Mouse (Mus musculus) right cerebral cortex, postnatal 25 days (tissue): Measurements from ENCODE around the gene Tia1.
A peak's percentile ranks its signal among the peaks of the same experiment; 100 is the strongest.
"Not testable (repeated sequence)": the region's sequence is repeated elsewhere in the genome, so short reads cannot be mapped to it uniquely, and the experiment has no call there.

Source experiments
- DNase-seq: peaks from one replicate; pipeline ENCODE4 v3.0.0; 2022

Gene Tia1

DNA sequence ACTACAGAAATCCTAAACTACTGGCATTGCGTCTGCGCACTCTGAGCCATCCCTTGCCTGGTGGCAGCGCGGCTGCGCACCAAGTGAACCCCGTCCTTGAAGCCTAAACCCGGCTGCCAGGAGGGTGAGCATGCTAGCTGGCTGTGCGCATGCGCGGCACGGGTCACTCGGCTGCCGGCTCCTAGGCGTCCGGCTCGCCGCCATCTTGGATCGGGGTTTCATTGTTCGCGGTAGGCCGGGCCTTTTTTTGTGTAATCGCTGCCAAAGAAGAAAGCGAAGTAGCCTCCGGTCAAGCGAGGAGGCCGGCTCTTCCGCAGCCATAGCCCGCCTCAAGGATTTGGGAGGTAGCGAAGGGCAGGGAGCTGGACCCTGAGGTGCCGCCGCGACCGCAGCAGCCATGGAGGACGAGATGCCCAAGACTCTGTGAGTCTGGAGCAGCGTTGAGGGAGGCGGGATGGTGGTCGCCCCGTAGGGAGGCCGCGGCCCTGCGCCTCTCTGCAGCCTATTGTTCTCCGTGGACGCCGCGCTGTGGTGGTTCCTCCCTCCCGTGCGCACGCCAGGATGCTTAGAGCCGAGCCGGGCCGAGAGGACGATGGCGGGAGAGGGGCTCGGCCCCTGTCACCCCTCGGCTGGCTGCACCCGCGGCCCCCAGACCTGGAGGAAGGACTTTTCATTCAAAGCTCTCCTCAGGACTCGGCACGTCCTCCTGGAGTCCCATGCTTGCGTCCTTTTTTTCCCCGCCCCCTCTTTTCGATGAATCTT, at the start of gene Tia1:
Gene Tia1, plus strand, starts transcription at position 120 of the 762 bp plus-strand sequence.
- DNase-seq = peak; percentile 98

DNA sequence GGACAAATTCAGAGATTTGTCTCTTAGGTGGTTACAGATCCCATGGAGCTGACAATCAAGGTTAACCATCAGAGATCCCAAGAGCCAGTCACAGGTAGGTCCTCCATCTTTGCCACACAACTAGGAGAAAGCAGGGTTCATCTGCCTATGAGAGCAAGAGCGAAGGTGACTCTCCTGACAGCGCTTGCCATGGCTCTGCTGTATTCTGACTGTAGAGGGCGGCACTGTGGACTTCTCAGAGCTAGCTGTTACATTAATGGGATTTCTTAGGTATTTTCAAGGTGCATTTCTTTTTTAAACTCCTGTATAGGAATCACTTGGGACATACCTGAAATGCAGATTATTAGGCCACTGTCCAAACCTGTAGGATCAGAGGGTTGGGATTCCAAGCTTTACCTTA, 49.1 kb upstream of the Tia1 start:
- DNase-seq = no peak

DNA sequence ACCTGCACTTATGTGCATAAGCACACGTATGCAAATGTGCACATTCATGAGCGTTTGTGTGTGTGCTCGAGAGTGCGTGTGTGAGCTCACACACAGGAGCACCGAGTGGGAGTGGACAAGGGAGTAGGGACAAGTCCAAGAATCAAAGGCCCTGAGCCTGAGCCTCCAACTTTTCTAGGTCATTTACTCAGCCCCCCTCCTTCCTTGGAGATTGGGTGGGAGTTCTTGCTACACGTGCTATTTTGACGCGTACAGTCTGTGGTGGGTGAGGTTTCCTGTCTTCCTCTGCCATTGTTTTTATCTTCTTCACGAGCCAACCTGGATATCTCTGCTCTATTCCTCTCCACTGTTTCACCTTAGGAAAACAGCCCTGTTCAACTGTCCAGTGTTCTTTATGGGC, 47.1 kb upstream of the Tia1 start:
- DNase-seq = no peak

DNA sequence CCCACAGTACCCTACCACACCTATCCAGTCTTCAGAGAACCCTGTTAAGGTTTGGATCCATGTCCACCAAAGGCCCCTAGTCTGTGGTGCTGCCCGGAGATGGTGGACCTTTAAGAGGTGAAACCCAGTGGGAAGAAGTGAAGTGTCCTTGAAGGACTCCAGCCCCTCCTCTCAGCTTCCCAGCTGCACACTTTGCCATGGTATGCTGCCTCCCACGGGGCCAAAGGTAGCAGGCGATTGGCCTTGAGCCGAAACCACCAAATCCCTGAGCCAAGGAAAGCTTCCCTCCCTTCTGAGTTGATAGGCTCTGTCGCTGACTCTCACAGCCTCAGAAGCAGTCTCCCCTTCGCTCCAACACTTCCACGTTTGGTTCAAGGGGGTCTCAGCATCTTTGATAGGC, 43.3 kb upstream of the Tia1 start:
- DNase-seq = no peak

GRCm38 (mm10) chr6:86361373-86361772, 42.6 kb upstream of the Tia1 start:
- DNase-seq = no peak

DNA sequence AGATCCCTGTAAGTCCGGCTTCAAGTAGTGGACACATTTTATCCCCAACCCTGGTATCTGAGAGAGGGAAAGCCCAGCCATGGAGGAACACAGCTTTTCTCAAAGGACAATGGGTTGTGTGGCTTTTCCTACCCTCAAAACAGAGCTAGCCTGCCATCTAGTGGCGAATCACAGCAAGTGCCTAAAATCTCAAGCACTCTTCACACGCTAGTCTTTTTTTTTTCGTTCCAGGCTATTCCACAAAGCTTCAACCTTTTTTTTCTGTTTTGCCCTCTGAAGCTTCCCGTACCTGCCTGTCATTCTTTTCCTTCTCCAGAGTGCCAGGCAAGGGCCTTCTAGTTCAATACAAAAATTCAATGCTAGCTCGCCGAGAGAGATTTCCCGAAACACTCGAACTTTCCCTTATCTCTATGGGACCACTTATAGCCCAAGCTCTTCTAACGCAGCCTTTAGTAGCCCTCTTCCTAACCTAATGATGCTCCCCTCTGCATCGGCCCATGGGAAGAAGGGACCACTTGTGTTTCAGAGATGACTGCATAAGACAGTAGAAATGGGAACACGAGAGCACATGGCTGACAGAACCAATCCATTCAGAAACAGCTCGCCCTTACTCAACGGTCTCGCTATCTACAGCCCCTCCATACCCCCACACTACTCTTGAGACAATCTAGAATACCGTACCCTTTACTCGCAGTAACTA, 39.4 kb upstream of the Tia1 start:
- DNase-seq = peak; percentile 73

DNA sequence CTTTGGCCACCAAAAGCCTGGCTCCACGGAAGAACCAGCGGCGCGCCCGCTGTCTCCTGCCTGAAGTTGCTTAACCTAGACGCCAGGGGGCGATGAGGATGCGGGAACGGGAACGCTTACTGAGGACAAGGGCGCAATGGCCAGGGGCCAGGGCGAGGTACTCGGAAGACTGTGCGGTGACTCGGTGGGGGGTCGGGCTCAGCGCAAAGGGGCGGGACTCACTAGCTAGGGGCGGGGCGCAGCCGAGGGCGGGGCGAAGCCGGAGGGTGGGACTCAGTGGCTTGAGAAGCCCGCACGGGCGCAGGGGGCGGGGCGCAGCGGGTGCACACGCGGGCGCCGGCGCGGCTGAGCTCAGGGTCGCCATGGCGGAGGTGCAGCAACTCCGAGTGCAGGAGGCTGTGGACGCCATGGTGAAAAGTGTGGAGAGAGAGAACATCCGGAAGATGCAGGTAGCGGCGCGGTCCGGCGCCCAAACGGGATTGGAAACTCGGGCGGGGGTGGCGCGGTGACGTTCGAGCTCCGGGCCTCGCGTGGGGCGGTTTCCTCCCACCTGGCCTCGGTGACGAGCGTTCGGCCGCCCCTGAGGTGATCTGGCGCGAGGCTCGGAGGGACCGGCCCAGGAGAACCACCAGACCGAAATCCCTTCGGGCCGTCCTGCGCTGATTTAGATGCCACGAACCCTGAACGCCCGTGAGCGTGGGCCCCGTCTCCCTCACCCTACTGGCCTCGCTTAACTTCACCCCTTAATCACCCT, 38.5 kb upstream of the Tia1 start, which contains the start of gene Fam136a:
Gene Fam136a, plus strand, starts transcription at position 276 of the 754 bp plus-strand sequence.
- peak; percentile 88 for DNase-seq

GRCm38 (mm10) chr6:86366125-86366852, 37.7 kb upstream of the Tia1 start:
- DNase-seq = peak; percentile 43

- DNase-seq = no peak
These were observed 37.2 kb upstream of the Tia1 start for GRCm38 (mm10) chr6:86366853-86367249.

DNA sequence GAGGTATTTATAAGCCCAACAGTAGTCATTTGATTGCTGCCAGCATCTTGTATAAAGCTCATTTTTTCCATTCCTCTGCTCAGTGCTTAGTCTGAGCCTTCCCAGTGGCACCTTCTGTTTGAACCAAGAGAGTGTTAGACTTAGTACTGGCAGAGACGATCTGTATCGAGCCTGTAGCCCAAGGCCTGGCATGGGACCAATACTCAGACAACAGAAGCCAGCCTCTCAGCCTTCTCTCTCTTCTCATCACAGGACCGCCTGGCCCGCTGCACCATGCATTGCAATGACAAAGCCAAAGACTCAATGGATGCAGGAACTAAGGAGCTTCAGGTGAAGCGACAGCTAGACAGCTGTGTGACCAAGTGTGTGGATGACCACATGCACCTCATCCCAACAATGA, 35.5 kb upstream of the Tia1 start:
- no peak for DNase-seq

DNA sequence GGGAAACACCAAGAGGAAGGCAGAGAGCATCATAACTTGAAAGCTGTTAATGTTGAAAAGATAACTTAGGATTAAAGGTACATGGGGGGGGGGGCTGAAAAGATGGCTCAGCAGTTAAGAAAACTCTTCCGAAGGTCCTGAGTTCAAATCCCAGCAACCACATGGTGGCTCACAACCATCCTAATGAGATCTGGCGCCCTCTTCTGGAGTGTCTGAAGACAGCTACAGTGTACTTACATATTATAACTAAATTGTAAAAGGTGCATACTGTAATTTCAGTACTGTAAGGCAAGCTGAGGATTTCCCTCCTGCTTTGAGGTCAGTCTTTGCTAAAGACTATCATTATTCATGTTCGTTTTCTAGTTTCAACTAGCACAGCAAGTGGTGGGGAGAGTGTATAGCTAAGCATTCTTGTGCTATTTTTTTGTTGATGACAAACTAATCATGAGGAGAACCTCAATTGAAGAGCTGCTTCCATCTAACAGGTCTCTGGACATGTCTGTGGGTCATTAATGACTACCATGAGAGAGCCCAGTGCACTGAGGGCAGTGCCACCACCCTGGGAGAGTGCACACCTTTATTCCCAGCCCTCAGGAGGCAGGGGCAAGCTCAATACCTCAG, 33.8 kb upstream of the Tia1 start:
- no peak for DNase-seq

DNA sequence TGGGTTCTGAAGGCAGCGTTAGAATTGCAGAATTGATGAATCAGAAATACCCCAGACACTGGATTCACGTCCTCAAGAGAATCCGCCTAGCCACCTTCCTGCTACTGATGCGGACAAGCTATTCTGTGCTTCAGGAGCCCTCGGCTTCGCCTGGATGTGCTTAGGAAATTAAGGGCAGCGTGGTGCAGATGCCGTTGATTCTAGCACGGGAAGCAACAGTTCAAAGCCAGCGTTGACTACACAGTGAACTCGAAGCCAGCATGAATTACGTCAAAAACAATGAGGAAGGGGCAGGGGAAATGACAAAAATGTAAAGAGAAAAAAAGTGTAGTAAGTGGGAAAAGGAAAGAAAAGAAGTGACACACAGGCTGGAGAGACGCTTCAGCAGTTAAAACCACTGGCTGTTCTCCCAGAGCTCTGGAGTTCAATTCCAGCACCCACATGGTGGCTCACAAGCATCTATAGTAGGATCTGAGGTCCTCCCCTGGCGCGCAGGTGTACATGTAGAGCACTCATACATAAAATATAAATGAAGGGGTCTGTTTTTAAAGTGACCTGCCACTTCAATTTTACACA, 33.2 kb upstream of the Tia1 start, which contains the start of gene Snrpg:
Gene Snrpg, plus strand, starts transcription at position 541 of the 576 bp plus-strand sequence.
- DNase-seq = no peak

GRCm38 (mm10) chr6:86371340-86371911, 32.6 kb upstream of the Tia1 start:
- DNase-seq = peak; percentile 98

DNA sequence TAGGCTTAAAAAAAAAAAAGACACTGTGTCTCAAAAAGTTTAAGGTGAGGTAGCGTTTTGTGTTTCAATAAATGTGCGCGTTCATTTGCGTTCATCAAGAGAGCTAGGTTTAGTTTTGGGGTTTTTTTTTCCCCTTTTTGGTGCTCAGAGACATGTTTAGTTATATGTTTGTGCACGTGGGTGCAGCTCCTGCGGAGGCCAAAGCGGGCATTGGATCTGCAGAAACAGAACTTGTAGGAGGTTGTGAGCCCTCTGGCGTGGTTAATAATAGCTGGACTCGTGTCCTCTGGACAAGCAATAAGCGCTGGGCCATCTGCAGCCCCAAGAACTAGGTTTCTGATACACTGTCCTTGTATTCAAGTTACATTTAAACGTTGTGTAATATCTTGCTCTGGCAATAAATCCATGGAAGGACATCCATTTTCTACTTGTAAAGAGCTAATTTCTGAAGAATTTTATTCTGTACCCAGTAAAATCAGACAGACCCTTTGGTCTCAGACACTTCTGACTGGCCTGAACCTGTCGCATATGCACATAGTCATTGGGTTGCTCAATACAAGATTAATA, 32.0 kb upstream of the Tia1 start:
- DNase-seq = no peak

GRCm38 (mm10) chr6:86373556-86373955, 30.5 kb upstream of the Tia1 start:
- no peak for DNase-seq

DNA sequence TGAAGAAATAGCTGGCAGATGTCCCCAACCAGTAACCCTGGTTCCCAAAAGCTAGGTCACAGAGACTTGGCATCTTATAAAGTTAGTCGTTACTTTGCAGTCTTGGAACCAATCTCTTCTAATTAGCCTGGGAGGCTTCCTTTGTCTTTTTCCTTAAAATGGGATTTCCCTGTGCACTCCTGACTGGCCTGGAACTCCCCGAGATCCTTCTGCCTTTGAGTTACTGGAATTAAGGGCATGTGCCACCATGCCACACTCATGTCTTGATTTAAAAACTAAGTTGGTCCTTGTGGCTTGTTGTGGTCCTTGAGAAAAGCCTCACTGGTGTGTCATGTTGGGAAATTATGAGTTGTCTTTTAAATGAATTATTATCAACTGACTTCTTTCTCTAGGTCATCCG, 25.7 kb upstream of the Tia1 start:
- no peak for DNase-seq

DNA sequence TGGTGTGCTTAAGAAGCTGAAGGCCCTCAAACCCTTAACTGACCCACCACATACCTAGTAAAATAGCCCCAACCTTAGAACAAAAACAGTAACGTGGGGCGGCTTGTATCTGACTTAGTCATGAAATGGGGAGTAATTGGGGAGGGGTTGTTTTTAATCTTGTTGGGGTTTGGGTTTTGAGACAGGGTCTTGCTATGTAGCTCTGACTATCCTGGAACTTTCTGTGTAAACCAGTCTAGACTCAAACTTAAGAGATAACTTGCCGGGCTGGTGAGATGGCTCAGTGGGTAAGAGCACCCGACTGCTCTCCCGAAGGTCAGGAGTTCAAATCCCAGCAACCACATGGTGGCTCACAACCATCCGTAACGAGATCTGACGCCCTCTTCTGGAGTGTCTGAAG, 23.9 kb upstream of the Tia1 start:
- DNase-seq = not testable (repeated sequence)

GRCm38 (mm10) chr6:86382551-86382950, 21.5 kb upstream of the Tia1 start:
- no peak for DNase-seq

DNA sequence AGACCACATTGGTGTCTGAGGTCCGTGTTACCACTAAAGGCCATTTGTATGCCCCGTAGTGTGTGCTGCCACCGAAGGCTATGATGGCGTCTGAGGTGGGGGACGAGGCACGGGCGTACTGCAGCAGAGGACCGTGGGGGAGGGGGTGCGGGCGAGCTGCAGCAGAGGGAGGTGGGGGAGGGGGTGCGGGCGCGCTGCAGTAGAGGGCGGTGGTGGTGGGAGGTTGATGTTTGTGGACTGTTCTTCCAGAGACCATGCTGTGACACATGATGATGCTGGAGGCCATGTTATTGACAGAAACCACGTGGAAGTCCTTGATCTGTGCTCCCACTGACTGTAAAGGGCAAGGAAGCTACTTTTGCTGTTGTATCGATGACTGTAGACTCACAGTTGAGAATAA, 20.6 kb upstream of the Tia1 start:
- DNase-seq = no peak

GRCm38 (mm10) chr6:86384692-86385091, 19.3 kb upstream of the Tia1 start:
- no peak for DNase-seq
